Mouse (Mus musculus) kidney, embryonic 15.5 days (tissue): Measurements from ENCODE around the gene Cfap57. TPM values are rescaled to one million over a fixed set of nuclear protein-coding genes. Genes with fewer than 3 reads are reported as not detected.
"Not testable (repeated sequence)": the region's sequence is repeated elsewhere in the genome, so short reads cannot be mapped to it uniquely, and the experiment has no call there.

Source experiments
- ATAC-seq: fragments of 200-750 bp; cut with Nextera tagmentation; replicated peaks from 2 replicates; pipeline ENCODE4 v1.8.0; 2017; ENCODE audit warnings: moderate TSS enrichment; ENCODE audit not compliant: low FRiP score
- H3K27ac ChIP-seq: fragments of 300-500 bp; sonication (generic); 2 replicates; pipeline ENCODE4 v1.5.1; 2015; ENCODE audit warnings: mild to moderate bottlenecking, inconsistent platforms
- H3K27me3 ChIP-seq: fragments of 300-500 bp; sonication (generic); 2 replicates; pipeline ENCODE4 v1.6.1; 2015; ENCODE audit warnings: inconsistent platforms
- H3K36me3 ChIP-seq: fragments of 300-500 bp; sonication (generic); 2 replicates; pipeline ENCODE4 v1.6.1; 2015; ENCODE audit warnings: inconsistent platforms
- H3K4me1 ChIP-seq: fragments of 300-500 bp; sonication (generic); 2 replicates; pipeline ENCODE4 v1.6.1; 2015; ENCODE audit warnings: inconsistent platforms
- H3K4me2 ChIP-seq: fragments of 300-500 bp; sonication (generic); 2 replicates; pipeline ENCODE4 v1.6.1; 2015; ENCODE audit warnings: moderate library complexity, mild to moderate bottlenecking, inconsistent platforms
- H3K4me3 ChIP-seq: fragments of 300-500 bp; sonication (generic); replicated peaks from 2 replicates; pipeline ENCODE4 v1.5.1; 2015; ENCODE audit warnings: mild to moderate bottlenecking, inconsistent platforms
- H3K9ac ChIP-seq: fragments of 300-500 bp; sonication (generic); 2 replicates; pipeline ENCODE4 v1.6.1; 2015; ENCODE audit warnings: mild to moderate bottlenecking, inconsistent platforms
- H3K9me3 ChIP-seq: fragments of 300-500 bp; sonication (generic); replicated peaks from 2 replicates; pipeline ENCODE4 v1.6.1; 2016; ENCODE audit warnings: inconsistent platforms
- WGBS: fragments of 180-500 bp; shearing (Covaris S2); methylation state at CpG from one replicate; pipeline ENCODE4 v1.1.7; 2015; ENCODE audit warnings: mixed read lengths; 5-methylcytosine and 5-hydroxymethylcytosine counted together
- polyA plus RNA-seq: library from polyadenylated mRNA; unstranded; fragments of >200 nt; fragmentation: Nextera tagmentation; extraction: Ambion mirVana; gene quantifications from 2 replicates; pipeline ENCODE4 v1.2.1, GENCODE M21; 2015

Gene Cfap57
- polyA plus RNA-seq, 1 experiment from 2014 or later: 0.21 TPM

DNA sequence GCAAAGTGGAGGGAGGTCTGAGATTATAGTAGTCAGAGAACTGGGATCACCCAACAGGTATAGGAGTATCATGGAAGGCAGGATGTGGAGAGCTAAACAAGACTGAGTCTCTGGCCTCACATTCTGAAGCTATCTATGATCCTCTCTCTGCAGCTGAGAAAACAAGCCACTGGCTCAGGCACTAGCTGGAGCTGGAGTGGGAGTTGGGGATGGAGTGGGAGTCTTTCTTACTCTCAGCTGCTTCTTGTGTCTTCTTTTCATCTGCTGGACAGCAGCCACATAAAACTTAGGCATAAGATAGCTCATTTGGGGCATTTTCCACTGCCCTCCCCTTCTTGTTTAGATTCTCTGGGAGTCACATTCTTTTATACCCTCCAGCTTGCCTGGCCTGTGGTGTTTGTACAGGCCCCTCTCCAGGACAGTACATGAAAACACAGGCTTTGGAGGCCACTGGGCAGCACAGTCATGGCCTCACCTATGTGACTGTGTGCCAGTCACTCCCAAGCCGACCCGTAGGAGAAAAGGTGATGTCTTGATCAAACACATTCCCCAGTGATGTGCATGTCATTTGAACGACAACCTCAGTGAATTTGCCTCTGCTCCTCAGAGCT is 67.4 kb downstream of the Cfap57 start:
- Histone ChIP-seq H3K9me3 (0 out of 2 replicates have a peak, but pooled peaks cover under 1% of the 10 kb centered on the region), H3K4me2 (no peak overlapping the region), H3K4me3 (no peak overlapping the region), H3K27ac (peak overlapping the region; percentile 49), H3K9ac (no peak overlapping the region), H3K27me3 (no peaks in the 10 kb centered on the region), H3K4me1 (peaks cover 9% of the 10 kb centered on the region; the same call in 1 of the 2 replicates), H3K36me3 (no peaks in the 10 kb centered on the region)
- WGBS: 41% methylated on average over 3 of the region's 3 CpGs
- ATAC-seq: peak; percentile 82

GRCm38 (mm10) chr4:118548130-118548480 is 72.5 kb downstream of the Cfap57 start:
- H3K9me3 ChIP-seq, H3K4me2 ChIP-seq, H3K27ac ChIP-seq, H3K4me1 ChIP-seq, H3K36me3 ChIP-seq, H3K27me3 ChIP-seq, H3K4me3 ChIP-seq, ATAC-seq, H3K9ac ChIP-seq: not testable (repeated sequence)
- WGBS: 86% methylated on average over 10 of the region's 10 CpGs

GRCm38 (mm10) chr4:118547424-118548129 is 73.0 kb downstream of the Cfap57 start:
- H3K36me3 ChIP-seq, H3K27me3 ChIP-seq, H3K9me3 ChIP-seq, H3K27ac ChIP-seq, ATAC-seq, H3K9ac ChIP-seq, H3K4me2 ChIP-seq, H3K4me3 ChIP-seq: not testable (repeated sequence)
- WGBS: 87% methylated on average over 23 of the region's 23 CpGs
- peaks cover 13% of the 10 kb centered on the region for H3K4me1 ChIP-seq

- Histone ChIP-seq H3K27ac (peak overlapping the region; percentile 85), H3K4me1 (peaks cover 14% of the 10 kb centered on the region), H3K4me2 (peak overlapping the region; percentile 67), H3K9ac (0 out of 2 replicates have a peak overlapping the region, but pooled peaks have one; percentile 22), H3K4me3 (peak overlapping the region; percentile 43), H3K9me3 (0 out of 2 replicates have a peak, but pooled peaks cover 4% of the 10 kb centered on the region), H3K27me3 (0 out of 2 replicates have a peak, but pooled peaks cover 4% of the 10 kb centered on the region), H3K36me3 (no peaks in the 10 kb centered on the region)
- ATAC-seq: no peak; the same call in 1 of the 2 replicates
- WGBS: 77% methylated on average over 14 of the region's 14 CpGs
These were observed 76.0 kb downstream of the Cfap57 start for GRCm38 (mm10) chr4:118544441-118545127.

DNA sequence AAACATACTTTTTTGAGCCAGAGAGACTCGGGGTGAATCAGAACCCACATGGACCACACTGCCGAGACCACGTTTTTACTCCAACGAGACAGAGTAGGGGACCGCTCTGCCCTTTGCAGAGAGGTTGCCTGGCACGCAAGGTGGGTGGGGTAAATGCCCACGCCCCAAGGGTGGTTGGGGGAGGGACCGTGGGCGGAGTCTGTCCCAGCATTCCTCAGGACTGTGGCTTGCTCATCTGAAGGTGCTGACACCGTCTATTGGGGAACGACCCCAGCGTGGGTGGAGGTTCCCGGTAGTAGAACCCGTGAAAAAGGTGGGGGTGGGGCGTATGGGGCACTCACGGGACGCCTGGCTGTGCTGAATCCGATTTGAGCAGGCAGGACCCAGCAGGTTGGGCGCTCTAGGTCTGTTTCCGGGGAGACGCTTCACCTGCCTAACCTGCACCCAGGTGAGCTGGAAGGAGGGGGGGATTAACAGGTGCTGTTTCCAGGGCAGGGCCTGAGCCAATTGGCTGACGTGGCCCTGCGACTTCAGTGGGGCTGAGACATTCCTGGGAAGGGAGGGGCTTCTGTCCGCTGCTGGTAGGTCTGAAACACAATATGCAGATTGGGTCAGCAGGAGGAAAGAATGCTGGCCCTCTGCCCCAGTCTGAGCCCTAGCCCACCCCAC is 76.9 kb downstream of the Cfap57 start, which contains the start of gene Tmem125:
Gene Tmem125 (minus strand): TSS at position 453 of the 669 bp plus-strand sequence.
- Histone ChIP-seq H3K27me3 (0 out of 2 replicates have a peak, but pooled peaks cover 4% of the 10 kb centered on the region), H3K27ac (peak within 1 kb of the TSS; percentile 85), H3K36me3 (no peaks in the 10 kb centered on the region), H3K4me3 (peak within 1 kb of the TSS; percentile 43), H3K4me2 (peak within 1 kb of the TSS; percentile 67), H3K9ac (peak within 1 kb of the TSS; percentile 22; the same call in 1 of the 2 replicates), H3K9me3 (0 out of 2 replicates have a peak, but pooled peaks cover 4% of the 10 kb centered on the region), H3K4me1 (peaks cover 14% of the 10 kb centered on the region)
- 2% methylated on average over 24 of the region's 24 CpGs for WGBS
- peak; percentile 90 for ATAC-seq

DNA sequence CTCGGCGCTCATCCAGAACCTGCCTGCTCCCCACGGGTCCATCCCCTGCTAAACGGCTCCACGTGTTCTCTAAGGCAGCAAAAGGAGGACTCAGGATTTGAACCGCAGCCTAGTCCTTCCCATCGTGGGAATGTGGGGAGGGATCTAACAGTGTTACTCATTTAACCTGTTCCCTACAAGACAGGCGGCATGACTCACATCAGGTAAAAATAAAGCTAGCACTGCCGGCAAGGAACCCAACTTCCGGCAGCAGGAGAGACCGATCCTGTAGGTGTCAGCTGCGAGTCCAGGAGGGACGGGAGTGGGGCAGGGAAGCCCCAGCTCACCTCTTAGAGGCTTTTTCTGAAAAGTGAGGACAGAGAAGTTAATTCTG is 77.4 kb downstream of the Cfap57 start:
- peak; percentile 31; the same call in 1 of the 2 replicates for ATAC-seq
- Histone ChIP-seq H3K36me3 (no peaks in the 10 kb centered on the region), H3K9me3 (0 out of 2 replicates have a peak, but pooled peaks cover 4% of the 10 kb centered on the region), H3K9ac (peak overlapping the region; percentile 22; the same call in 1 of the 2 replicates), H3K27me3 (0 out of 2 replicates have a peak, but pooled peaks cover 4% of the 10 kb centered on the region), H3K4me2 (peak overlapping the region; percentile 67), H3K4me3 (peak overlapping the region; percentile 43), H3K4me1 (peaks cover 16% of the 10 kb centered on the region), H3K27ac (peak overlapping the region; percentile 85)
- WGBS: 16% methylated on average over 13 of the region's 13 CpGs

DNA sequence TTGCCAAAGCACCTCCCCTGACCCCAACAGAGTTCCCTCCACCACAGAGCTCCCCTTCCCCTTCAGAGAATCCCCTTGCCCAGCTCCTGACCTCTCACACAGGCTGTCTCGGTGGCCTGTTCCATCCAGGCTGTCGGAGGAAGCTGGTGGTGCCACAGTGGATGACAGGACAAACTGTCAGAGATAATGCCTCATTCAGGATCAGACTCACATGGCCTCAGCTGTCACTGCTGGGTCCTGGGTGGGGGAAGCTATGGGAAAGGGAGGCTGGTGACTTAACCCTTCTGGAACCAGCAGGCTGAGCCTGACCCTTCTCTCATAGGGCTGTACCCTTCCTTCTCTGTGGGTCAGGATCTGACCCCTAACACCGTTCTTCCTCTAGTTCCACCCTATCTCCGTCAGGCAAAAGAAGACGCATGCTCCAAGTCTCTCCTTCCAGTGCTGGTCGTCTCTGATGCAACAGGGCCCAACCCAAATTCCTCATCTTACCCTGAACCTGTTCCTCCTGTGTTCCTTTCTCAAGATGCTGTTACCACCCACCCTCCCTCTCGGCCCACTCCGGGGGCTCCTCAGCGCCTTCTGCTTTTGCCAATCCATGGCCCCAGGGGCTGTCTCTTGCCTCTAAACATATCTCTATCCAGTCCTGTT is 77.9 kb downstream of the Cfap57 start:
- Histone ChIP-seq H3K27me3 (0 out of 2 replicates have a peak, but pooled peaks cover 4% of the 10 kb centered on the region), H3K9ac (no peak overlapping the region), H3K4me3 (peak overlapping the region; percentile 43), H3K9me3 (no peaks in the 10 kb centered on the region), H3K4me2 (peak overlapping the region; percentile 67), H3K27ac (peak overlapping the region; percentile 85), H3K4me1 (peaks cover 20% of the 10 kb centered on the region), H3K36me3 (no peaks in the 10 kb centered on the region)
- 0 out of 2 replicates have a peak, but pooled peaks have one; percentile 2 for ATAC-seq
- 61% methylated on average over 9 of the region's 9 CpGs for WGBS

- no peak overlapping the region for H3K9ac ChIP-seq
- ATAC-seq: no peak
- no peak overlapping the region for H3K27ac ChIP-seq
- H3K4me3 ChIP-seq: no peak overlapping the region
- no peak overlapping the region for H3K4me2 ChIP-seq
- WGBS: 23% methylated on average over 10 of the region's 10 CpGs
- no peaks in the 10 kb centered on the region for H3K9me3 ChIP-seq
- no peaks in the 10 kb centered on the region for H3K36me3 ChIP-seq
- 0 out of 2 replicates have a peak, but pooled peaks cover 4% of the 10 kb centered on the region for H3K27me3 ChIP-seq
- peaks cover 34% of the 10 kb centered on the region for H3K4me1 ChIP-seq
These were observed 80.7 kb downstream of the Cfap57 start for GRCm38 (mm10) chr4:118539904-118540303.

DNA sequence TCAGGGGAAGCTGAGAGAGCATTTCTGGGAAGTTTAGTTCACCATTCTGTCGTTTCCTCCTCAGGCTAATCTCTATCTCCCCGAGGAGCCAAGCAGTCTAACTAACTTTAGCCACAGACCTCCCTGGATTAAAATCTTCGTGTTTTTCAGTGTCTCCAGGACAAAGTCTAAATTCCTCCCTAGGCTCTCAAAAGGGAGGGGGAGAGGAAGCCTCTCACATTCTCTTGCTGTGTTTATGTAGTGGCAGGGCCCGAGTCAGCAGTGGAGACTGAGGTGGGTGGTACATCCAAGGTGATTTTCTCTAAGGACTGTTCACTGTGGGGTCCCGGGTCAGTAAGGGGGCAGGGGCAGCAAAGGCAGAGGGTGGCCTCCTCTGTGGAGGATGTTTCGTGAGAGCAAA is 82.8 kb downstream of the Cfap57 start:
- no peak overlapping the region for H3K4me2 ChIP-seq
- no peaks in the 10 kb centered on the region for H3K36me3 ChIP-seq
- no peak overlapping the region for H3K4me3 ChIP-seq
- H3K4me1 ChIP-seq: peaks cover 34% of the 10 kb centered on the region
- no peak for ATAC-seq
- H3K27me3 ChIP-seq: 0 out of 2 replicates have a peak, but pooled peaks cover 4% of the 10 kb centered on the region
- no peak overlapping the region for H3K9ac ChIP-seq
- 39% methylated on average over 6 of the region's 6 CpGs for WGBS
- peak overlapping the region; percentile 48 for H3K27ac ChIP-seq
- no peaks in the 10 kb centered on the region for H3K9me3 ChIP-seq

DNA sequence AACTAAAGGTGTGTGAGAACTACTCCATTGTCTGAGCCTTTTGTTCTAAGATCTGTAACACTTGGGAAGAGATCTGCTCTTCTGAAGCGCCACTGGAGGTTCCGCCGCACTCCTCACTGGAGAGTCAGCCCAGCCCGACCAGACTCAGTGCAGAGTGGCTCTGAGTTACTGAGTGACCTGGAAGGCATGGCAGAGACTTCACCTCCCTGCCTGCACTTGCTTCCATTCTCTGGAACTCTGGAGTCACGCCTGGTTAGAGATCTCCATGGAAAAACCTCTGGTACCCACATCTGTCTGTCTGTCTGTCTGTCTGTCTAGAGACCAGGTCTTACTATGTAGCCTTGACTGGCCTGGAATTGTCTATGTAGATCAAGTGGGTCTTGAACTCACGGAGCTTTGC is 85.0 kb downstream of the Cfap57 start:
- Histone ChIP-seq H3K4me2 (no peak overlapping the region), H3K27ac (0 out of 2 replicates have a peak overlapping the region, but pooled peaks have one; percentile 41), H3K9ac (no peak overlapping the region), H3K36me3 (no peaks in the 10 kb centered on the region), H3K4me3 (no peak overlapping the region), H3K4me1 (peaks cover 41% of the 10 kb centered on the region), H3K27me3 (no peaks in the 10 kb centered on the region), H3K9me3 (no peaks in the 10 kb centered on the region)
- 72% methylated on average over 6 of the region's 6 CpGs for WGBS
- ATAC-seq: no peak; the same call in 1 of the 2 replicates

DNA sequence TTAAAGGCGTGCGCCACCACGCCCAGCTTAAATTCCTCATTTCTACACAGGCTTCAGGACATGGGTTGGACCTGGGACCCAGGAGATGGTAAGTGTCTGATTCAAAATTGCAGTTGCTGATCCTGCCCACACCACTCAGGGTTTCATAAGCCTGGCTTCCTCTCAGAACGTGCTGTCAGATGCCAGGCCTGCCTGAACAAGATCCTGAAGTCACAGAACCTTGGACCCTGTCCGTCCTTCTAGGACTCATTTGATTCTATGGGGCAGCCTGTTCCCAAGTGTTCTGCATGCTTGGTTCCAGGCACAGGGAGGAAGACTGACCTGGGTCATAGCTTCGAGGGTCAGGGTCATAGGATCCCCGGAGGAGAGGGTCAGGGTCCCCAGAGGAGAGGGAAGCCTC is 87.0 kb downstream of the Cfap57 start:
- peaks cover 41% of the 10 kb centered on the region for H3K4me1 ChIP-seq
- H3K36me3 ChIP-seq: no peaks in the 10 kb centered on the region
- peak overlapping the region; percentile 70 for H3K27ac ChIP-seq
- ATAC-seq: no peak; the same call in 1 of the 2 replicates
- H3K27me3 ChIP-seq: no peaks in the 10 kb centered on the region
- WGBS: 73% methylated on average over 7 of the region's 7 CpGs
- no peak overlapping the region for H3K9ac ChIP-seq
- no peak overlapping the region for H3K4me3 ChIP-seq
- no peak overlapping the region for H3K4me2 ChIP-seq
- H3K9me3 ChIP-seq: no peaks in the 10 kb centered on the region
